Mouse (Mus musculus) ovary, postnatal 36 days (tissue): ENCODE results near the gene Eef1g.
A peak's percentile ranks its signal among the peaks of the same experiment; 100 is the strongest.

Source experiments
- DNase-seq: peaks from one replicate; pipeline ENCODE4 v3.0.0; 2022; ENCODE audit warnings: low spot score, mixed read lengths

Eef1g gene

DNA sequence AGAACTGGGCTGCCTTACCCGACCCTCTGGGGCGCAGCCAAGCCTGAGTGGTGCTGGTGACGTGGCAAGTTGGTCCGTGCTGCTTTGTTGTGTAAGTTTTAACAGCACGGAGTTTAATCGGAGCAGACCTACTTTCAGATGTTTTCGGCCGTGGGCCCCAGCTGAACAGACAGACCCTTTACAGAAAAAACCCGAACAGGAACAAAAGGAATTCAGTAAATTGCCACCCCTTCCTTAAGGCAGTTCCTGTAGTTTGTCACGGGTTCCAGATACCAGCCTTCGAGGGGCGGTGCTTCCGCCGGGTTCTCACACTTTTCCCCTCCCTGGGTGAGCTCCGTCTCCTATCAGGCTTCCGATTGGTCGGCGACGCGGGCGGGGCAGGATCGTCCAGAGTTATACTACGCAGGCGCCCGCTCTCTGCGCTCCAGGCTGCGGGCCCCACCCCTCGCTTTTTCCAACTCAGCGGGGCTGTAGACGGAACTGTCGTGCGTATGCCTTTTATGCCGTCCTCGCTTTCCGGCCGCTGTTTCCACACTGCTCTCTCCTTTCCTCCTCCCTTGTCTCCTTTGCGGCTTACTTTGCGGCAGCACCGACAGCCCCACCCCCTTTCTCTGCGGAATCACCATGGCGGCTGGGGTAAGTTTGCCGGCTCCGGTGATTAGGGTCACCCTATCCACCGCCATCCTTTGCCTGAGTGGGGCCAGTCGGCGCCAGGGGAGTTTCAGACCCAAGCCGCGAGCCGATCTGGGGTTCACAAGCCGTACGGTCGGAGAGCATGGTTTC, at the start of gene Eef1g:
TSS of gene Eef1g (plus strand) at position 452 of the 783 bp plus-strand sequence.
- peak; percentile 98 for DNase-seq

DNA sequence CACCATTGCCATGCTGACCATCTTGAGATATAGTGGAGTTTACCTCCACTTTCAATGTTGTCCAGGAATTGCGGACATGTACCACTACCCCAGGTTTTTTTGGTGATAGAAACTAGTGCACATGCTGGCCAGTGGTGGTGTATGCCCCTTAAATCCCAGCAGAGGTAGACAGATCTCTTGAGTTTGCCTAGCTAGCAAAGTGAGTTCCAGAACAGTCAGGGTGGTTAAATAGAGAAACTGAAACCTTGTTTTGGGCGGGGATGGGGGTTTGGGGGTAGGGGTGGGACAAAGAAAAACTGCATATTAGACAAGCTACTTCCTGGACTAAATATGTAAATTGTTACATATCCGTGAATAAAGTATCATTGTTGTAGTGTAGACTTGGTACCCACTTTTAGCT, 47.8 kb upstream of the Eef1g start:
- no peak for DNase-seq

DNA sequence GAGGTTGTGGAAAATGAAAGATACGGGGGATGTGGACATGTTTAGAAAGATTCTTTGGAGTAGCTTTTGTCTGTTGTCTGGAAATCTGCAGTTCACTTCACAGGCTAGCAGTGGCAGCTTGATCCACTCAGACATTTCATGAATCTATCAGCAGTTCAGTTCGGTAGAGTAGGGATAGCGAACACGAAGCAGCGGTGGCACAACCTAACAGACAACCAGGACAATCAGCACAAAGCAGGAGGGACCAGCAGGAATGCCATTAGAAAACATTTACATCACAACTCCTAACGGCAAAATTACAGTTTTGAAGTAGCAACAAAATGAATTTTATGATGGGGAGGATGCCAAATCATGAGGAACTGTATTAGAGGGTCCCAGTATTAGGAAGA, 47.2 kb upstream of the Eef1g start:
- no peak for DNase-seq

- DNase-seq, result peak; percentile 94
Measured at GRCm38 (mm10) chr19:8920073-8920736, 46.6 kb upstream of the Eef1g start, which contains the start of gene B3gat3. Gene B3gat3 (plus strand): TSS chr19:8920374.

GRCm38 (mm10) chr19:8920836-8921291, 46.0 kb upstream of the Eef1g start:
- no peak for DNase-seq

DNA sequence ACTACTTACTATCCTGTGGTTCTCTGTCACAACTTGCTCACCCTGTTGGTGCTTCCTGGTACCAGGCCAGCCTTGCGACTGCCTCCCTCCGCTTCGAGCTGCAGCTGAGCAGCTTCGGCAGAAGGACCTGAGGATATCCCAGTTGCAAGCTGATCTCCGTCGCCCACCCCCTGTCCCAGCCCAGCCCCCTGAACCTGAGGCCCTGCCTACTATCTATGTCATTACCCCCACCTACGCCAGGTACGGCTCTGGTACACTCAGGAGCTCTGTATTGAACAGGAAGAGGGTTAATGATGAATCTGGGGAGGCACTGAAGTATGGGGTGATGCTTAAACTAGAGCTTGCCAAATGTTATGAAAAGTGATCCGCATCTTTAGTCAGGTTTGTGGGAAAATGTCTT, 45.1 kb upstream of the Eef1g start:
- no peak for DNase-seq

DNA sequence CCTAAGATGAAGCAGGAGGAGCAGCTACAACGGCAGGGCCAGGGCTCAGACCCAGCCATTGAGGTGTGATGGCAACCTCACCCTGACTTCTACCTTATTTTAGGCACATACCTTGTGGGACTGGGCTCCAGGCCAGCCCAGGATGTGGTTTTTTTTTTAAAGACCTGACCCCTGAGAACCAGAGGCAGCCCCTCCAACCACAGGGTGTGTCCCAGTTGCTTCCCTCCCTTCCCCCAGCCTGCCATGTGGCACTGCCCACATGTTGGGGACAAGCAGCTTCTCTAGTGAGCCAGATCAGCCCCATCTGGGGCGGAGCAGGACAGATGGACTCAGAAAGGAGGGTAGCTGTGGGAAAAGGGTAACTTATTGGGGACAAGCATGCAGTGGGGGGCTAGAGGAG, 40.1 kb upstream of the Eef1g start:
- no peak for DNase-seq

- no peak for DNase-seq
Measured at GRCm38 (mm10) chr19:8927891-8928525, 38.8 kb upstream of the Eef1g start.

GRCm38 (mm10) chr19:8928689-8929223, 38.1 kb upstream of the Eef1g start:
- DNase-seq, result no peak

DNA sequence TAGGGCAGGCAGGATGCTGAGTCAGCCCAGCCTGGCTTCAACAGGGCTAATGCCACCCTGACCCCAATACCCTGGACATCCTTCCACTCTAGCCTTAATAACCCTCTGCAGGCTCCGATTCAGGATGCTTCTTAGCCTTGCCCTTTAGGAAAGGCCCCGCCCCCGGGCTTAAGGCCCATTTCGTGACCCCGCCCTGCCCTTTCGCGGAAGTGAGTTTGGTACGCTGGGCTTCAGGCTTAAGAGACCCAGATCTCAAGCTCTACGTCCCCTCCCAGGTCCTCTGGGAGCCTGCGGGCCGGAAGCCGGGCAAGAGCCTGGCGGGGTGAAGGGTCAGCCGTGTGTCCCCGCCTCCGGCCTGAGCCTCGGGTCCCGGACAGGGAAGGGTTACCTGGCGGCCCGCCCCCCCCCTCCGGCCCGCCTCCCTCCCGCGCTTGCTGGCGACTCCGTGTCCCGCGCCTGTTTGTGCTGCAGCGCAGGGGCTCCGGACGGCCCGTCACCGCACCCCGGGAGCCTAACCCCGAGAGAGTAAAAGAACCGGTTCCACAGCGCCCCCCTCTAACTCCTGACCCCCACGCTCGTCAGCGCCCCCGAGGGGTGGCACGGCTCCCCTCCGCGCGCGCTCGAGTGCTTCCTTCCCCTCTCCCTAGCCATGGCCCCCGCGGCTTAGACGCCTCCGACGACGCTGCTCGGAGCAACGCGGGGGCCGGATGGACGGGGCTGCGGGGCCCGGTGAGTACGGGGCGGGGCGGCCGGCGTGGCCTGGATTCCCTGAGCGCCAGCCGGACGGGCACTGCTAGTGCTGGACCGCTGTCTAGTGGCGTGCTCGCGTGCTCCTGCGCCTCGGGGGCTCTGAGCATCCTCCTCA, 37.4 kb upstream of the Eef1g start, which contains the start of the genes Rom1 and Eml3:
TSS of gene Rom1 (minus strand) at position 133 of the 865 bp plus-strand sequence.
TSS of gene Eml3 (plus strand) at position 329 of the 865 bp plus-strand sequence.
- DNase-seq, result peak; percentile 87

- DNase-seq, result no peak
Measured at GRCm38 (mm10) chr19:8930117-8930516, 36.7 kb upstream of the Eef1g start.

DNA sequence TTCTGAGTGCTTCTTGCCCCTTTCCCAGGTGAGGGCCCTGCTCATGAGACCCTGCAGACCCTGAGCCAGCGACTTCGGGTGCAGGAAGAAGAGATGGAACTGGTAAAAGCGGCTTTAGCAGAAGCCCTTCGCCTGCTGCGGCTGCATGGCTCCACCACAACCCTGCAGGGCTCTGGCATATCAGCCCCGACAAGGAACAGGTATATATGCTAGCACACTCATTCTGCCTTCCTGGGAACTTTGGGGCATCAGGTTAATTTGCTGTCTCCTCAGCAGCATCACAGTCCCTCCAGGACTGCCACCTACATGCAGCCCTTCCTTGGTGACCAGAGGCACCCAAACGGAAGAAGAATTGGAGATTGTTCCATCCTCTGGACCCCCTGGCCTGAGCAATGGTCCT, 36.1 kb upstream of the Eef1g start:
- no peak for DNase-seq

DNA sequence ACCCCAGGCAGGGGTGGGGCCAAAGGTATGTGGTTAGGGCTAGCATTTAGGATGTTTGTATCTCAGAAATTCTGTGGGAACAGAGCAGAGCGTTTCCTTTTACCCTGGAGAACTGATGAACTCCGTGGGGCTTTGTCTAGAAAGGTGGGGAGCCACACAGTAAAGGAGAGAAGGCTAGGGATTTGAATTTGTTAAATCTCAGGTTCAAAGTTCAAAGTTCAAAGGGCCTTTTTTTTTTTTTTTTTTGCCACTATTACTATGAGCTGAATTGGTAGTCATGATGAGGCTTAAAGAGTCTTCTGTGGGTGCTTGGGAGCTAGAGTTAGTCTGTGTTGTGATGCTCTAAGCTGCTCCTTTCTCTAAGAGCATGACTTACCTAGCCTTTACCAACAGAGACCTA, 30.1 kb upstream of the Eef1g start:
- DNase-seq, result no peak

DNA sequence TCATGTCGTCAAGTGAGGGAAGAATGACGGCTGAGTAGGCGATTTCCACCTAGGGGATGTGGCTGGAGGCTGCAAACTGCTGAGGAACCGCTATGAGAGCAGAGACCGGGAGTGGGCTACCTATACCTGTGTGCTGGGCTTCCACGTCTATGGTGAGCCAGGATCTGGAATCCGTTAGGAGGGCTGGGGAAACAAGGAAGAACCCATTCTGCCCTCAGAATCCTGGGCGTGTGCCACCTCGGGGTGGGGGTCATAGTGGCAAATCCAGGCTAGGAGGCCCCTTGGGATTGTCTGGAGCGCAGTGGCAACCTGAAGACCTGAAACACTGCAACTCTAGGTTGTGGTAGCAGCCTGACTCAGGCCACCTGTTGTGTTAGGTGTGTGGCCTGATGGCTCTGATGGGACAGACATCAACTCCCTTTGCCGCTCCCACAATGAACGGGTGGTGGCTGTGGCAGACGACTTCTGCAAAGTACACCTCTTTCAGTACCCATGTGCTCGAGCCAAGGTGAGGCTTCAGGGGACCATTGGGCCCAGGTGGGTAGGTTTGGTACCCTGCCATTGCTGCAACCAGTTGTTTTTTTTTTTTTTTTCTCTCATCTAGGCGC, 26.2 kb upstream of the Eef1g start:
- no peak for DNase-seq

- no peak for DNase-seq
Measured at GRCm38 (mm10) chr19:8941136-8941514, 25.7 kb upstream of the Eef1g start.

DNA sequence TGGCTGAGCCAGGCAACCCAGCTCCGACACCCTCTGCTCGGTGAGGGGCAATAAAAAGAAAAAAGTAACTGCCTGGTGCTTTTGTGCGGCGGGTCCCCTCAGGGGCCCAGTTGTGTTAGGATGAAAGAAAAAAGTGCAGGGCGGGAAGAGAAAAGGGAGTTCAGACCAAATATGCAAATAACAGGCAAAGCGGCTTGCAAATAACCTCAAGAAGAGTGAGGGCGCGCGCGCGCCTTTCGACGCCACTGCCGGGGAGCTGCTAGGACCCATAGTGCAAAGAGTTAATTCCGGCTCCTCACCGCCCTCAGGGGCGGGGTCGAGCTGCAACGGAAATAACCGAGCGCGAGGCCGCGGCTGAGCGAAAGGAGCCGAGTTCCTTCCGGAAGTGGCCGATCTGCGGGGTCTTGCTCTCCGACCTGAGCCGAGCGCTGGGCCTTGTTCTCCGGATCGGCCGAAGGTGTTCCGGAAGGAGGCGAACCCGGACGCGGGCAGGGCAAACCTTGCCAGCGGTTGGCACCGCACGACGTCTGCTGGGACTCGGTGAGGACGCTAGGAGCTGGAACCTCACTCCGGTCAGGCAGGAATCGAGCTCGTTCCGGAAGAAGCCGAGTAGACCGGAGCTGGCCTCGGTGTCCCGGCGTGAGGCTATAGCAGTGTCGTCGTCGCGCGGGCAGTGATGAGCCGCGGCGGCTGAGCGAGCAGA, 25.2 kb upstream of the Eef1g start, which contains the start of gene Mta2:
TSS of gene Mta2 (plus strand) at position 361 of the 703 bp plus-strand sequence.
- peak; percentile 96 for DNase-seq

DNA sequence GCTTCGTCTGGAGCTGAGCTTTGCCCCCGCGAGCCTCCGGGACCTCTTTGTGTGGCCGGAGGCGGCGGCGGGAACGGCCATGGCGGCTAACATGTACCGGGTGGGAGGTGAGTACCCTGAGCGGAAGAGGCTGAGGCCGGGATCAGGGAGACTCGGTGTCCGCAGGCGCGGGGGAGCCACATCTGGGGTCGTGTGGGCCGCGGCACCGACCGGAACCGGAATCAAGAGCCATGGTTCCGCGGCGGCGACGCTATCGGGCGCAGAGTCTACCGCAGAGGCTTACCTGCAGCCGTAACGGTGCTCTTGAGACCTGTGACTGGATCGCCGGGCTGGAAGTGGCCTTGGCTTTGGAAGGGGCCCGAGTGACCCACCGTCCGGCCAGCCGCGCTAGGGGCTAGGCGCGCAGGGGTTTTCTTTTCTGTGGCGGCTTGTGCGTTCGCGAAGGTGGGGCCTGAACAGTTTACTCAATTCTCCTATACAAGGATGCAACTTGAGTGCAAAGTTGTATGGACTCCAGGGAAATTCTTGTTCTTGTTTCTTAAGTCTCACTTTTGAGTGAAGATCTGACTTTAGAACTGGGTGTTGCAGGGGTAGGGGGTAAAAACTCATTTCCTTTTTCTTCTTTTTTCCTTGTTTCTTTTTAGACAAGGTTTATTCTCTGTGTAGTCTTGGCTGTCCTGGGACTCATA, 24.4 kb upstream of the Eef1g start:
- DNase-seq, result no peak

- no peak for DNase-seq
Measured at GRCm38 (mm10) chr19:8943047-8943446, 23.8 kb upstream of the Eef1g start.

DNA sequence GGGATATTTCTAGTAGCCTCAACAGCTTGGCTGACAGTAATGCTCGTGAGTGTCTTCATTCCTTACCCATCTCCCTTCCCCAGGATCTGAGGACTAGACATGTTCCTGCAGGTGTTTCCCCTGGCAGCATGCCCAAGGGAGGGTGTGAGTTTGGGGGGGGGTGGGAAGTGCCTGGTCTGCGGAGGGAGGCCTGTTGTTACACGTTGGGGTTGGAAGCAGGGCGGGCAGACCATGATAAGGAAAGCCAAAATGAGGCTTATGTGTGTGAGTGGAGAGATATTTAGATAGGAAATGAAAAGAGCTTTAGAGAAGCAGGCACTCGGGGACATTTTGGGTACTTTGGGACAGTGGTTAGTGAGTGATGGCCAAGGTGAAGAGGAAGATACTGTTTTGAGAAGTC, 22.8 kb upstream of the Eef1g start:
- DNase-seq, result no peak

DNA sequence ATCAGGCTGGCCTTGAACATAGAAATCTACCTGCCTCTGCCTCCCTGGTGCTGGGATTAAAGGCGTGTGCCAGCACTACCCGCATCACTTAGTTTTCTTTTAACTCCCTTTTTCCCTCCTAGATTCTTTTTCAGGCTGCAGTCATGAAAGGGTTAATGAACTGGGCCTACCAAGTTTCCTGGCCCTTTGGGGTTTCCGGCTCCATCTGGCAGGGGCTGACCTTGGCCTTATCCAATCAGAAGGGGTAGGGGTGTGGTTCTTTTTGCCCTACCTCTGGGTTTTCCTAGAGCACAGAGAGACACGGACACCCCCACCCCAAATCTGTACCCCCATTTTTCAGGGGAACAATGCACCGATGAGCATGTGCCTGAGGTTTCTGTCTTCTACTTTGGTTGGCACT, 22.1 kb upstream of the Eef1g start:
- peak; percentile 68 for DNase-seq
